Mouse (Mus musculus) heart, adult 2 months (tissue): Measurements from ENCODE around the gene Zfp771.

Experiments used
- CTCF ChIP-seq: fragments of 200-600 bp; IDR thresholded peaks from 2 replicates; pipeline ENCODE4 v1.8.1; 2022; ENCODE audit warnings: antibody characterized with exemption, mild to moderate bottlenecking, moderate library complexity
- EP300 ChIP-seq: fragments of 200-500 bp; IDR thresholded peaks from 2 replicates; pipeline ENCODE4 v1.6.1; 2011; ENCODE audit warnings: low read depth, low read length, control low read depth; ENCODE audit not compliant: insufficient read depth

- TF ChIP-seq CTCF (no peak), EP300 (no peak)
These were observed 34.2 kb upstream of the Zfp771 start for GRCm38 (mm10) chr7:127209851-127210250.
